Mouse (Mus musculus) brain, adult 2 months (tissue): Measurements from ENCODE around the gene Dock2.
A peak's percentile ranks its signal among the peaks of the same experiment; 100 is the strongest.

ENCODE experiments used
- DNase-seq: peaks from one replicate; pipeline ENCODE4 v3.0.0; 2011; ENCODE audit warnings: low read depth, low spot score

Gene Dock2

DNA sequence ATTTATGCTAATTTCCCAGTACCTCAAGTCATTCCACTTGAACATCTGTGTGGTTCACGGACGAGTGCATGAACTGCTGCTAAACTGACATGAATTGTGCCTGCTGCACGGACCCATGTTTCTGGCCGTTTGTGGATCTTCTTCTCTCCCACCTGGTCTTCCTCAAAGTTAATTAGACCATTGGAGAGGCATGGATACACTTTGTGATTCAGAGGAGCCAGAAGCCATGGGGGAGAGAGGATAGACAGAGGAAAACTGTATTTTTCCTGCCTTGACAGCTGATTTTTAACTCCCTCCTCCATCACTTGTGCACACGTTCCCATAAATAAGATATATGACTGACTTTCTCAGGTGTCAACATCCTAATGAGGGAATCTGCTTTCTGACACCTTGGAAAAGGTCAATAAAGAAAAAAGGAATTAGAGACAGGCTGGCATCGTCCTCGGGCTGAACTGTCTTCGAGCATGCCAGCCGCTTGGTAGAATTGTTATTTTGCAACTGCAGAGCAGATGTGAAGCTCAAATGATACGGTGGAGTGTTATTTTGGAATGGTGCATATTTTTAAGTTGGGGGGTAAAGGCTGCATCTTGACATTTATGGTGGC is 434.1 kb downstream of the Dock2 start:
- no peak for DNase-seq

DNA sequence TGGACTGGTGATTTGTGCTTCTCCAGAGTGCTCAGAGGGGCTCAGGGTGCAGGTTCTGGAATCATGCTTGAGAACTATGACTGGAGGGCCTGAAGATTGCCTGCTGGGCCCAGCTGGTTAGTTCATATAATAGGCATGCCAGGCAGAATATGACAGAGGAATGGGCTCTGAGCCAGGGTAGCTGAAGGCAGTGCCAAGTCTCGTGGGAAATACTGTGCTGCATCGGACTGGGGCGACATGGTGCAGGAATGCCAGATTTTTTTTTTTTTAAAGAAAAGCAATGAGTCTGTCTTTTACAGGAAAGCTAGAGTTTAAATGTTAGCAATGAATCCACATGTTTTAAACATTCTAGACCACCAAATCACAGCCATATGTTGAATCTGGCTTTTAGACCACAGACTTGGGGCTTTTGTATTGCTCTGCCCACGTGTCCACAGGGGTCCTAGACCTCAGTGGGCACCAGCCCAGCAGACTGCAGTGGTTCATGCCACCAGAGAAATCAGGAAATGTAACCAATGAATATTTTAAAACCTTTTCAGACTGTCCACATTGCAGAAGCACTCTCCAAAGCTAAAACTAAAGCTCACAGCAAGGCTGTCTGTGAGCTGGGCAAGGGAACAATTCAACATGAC is 435.3 kb downstream of the Dock2 start:
- peak; percentile 67 for DNase-seq

GRCm38 (mm10) chr11:34344310-34344709 is 439.4 kb downstream of the Dock2 start:
- peak; percentile 32 for DNase-seq

- DNase-seq: peak; percentile 35
Measured at GRCm38 (mm10) chr11:34343742-34344307, 439.9 kb downstream of the Dock2 start.

- no peak for DNase-seq
Measured at GRCm38 (mm10) chr11:34339693-34340092, 444.0 kb downstream of the Dock2 start.

- no peak for DNase-seq
Measured at GRCm38 (mm10) chr11:34337907-34338306, 445.8 kb downstream of the Dock2 start.

DNA sequence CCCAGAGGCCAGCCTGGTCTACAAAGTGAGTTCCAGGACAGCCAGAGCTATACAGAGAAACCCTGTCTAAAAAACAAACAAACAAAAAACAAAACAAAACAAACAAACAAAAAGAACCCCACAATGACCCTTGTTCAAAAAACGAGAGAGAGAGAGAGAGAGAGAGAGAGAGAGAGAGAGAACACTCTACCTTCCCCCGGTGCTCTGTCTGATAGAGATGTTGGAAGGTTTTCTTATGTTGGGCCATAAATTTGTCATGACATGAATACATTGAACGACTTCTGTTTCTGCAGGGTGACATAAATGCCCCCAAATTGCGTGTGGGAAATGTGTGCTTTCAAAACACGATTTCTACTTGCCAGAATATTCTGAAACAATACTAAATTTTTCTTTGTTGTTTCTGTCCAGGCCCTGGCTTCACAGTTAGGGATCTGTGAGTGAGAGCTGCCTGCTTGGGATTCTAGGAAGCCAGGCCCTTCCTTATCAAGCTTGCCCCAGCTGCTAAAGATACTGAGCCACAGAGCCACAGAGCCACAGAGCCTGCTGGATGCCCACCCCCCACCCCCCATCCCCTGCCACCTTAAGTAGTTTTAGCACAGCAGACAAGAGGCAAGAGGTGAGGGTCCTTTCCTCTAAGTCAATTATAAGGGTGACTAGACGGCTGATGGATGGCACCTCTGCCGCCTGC is 451.2 kb downstream of the Dock2 start:
- no peak for DNase-seq

- DNase-seq: no peak
Measured at GRCm38 (mm10) chr11:34323664-34324063, 460.0 kb downstream of the Dock2 start.

GRCm38 (mm10) chr11:34319282-34319681 is 464.4 kb downstream of the Dock2 start:
- DNase-seq: no peak

DNA sequence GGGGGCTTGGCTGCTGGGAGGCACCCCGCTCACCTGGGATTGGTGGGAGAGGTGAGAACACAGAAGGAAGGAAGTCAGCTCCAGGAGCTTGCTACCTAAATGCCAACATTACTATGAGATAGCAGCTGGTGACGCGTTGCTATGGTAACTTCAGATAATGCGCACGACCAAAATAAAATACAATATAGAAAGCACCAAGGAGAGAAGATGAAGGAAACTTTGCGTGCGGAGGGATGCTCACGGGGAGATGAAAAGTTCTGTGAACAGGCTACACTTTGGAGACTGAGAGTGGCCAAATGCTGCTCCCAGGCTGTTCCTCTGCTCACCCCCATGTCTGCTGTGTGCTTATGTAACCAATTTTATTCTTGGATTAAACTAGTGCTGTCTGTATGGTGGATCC is 466.7 kb downstream of the Dock2 start:
- peak; percentile 71 for DNase-seq

DNA sequence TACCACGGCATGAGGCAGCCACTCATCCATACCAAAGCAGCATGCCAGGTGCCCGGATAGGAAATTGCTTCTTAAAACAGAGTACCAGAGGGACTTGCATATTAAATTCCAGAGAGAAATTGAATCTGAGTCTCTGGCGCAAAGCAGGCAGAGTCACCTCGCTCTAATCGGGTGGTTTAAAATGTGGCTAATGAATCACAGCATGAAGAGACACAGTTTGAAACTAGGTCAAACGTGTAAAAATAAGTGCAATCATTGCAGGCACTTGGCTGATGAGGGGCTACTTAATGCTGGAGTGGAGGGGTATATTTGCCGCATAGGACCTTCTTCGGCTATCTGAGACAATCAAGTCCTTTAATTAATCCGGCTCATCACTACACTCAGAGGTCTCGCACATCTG is 467.5 kb downstream of the Dock2 start:
- peak; percentile 35 for DNase-seq

DNA sequence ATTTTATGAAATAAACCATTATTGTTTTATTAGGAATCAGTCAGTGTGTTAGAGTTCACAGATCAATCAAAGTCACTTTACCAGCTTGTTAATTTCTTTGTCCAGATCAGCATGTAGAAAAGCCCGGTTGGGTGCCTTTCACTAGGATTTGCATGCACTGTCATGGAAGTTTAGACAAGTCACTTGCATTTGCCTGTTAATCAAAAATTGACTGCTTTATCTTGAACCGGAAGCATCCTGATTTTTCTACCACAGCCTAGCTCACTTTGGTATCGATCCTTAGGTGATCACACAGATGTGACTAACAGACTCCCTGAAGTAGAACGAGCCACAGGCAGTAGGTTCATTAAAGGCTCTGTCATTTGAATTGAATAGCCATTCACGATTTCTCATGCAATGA is 468.3 kb downstream of the Dock2 start:
- no peak for DNase-seq

- DNase-seq: peak; percentile 80
Measured at GRCm38 (mm10) chr11:34314534-34315379, 468.9 kb downstream of the Dock2 start, which contains the start of gene Fam196b. TSS of gene Fam196b (plus strand) at chr11:34314822.

GRCm38 (mm10) chr11:34312208-34312607 is 471.5 kb downstream of the Dock2 start:
- no peak for DNase-seq

DNA sequence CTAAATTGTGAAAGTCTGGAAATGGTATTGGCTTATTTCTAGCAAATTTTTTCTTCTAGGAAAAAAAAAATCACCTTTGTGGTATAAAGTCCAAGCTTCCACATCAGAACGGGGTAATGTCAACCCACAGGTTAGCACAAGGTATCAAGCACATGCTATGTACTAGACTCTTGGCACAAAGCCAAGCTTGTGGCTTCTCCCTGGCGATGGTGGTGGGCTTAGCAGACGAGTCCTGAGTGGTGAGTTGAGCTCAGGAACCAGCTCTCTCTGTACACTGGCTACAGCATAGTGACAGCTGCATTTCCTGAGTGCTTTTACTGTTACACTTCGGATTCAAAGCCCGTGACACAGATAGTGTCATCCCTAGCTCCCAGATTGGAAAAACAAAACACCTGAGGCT is 472.0 kb downstream of the Dock2 start:
- DNase-seq: no peak

DNA sequence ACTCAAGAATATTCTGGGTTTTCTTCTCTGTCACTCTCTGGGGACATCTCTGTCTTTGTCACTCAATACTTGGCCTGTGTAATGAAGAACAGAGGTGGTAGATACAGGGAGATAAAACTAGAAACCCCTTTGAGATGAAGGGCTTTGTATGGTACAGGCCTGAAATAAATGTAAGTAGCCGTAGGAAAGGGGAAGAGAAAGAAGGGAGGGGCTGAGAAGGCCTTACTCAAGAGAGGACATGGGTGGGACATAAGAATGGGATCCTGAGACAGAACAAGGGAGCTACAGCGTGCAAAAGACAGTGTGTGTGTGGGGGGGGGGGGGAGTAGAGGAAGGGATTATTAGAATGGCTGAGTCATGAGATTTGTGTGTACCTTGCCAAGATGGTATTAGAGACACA is 474.3 kb downstream of the Dock2 start:
- DNase-seq: no peak

DNA sequence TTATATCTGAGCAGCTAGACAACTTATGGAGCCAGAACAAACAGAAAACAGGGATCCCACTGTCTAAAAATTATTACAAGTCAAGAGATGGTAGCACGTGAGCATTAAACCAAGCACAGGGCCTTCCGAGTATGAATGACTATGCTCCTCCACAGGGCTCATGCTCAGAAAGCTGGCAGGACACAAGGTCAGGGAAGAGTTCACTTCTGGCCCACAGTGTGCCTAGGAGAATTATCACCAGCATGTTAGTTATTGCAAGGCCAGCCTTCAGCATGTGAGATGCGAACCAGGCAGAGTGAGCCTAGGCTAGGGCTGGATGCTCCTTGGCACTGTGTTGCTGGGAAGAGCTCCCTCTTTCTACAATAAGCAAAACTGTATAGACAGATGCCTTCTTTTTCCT is 475.0 kb downstream of the Dock2 start:
- DNase-seq: no peak

GRCm38 (mm10) chr11:34306231-34306630 is 477.5 kb downstream of the Dock2 start:
- no peak for DNase-seq

DNA sequence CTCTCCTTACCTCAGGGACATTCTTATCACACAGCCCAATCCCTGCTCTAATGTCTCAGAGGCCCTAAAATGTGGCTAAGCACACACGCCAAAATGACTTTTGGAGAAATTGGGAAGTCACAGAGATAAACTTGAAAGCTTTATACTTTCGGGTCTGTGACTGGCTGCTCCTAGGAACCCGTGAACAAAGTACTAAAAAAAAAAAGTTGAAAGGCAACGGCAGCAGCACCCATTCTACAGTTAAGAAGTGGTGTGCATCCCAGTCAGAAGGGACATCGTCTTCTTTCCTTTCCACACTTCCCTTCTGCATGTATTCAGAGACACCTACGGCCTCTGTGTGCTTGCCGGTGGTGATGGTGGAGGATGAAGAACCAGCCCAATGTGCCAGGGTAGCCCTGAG is 483.6 kb downstream of the Dock2 start:
- no peak for DNase-seq

- no peak for DNase-seq
Measured at GRCm38 (mm10) chr11:34299550-34299949, 484.1 kb downstream of the Dock2 start.

DNA sequence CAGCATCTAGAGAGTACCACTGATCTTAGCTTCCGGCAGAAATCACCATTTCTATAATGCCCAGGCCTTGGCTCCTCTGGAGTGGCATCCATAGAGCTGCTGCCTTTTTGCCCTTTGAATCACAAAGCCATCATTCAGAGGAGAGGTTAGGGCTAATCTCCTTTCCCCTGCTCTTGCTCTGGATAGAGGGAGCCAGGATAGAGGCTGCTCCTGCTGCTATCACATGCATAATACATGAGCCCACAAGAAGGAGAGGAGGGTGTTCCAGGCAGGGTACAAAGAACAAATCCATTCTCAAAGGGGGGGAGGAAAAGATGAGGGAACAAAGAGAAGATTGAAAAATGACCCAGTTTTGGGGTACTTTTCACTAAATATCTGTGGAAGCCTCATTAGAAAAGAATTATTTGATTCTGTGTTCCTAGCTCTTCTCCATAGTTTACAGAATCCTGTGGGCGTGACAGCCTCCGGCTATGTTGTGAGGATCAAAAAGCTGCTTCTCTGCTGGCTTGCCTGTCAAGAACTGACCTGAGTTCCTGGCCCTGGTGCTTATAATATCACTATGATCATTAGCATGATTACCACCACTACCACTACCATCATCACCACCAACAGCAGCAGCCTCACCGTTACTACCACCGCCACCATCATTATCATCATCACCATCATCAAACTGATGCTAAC is 485.9 kb downstream of the Dock2 start:
- peak; percentile 45 for DNase-seq
